Mouse (Mus musculus) liver, adult 2 months (tissue): ENCODE measurements around the gene Dmap1.

Source experiments
- CTCF ChIP-seq: fragments of 200-500 bp; IDR thresholded peaks from 2 replicates; pipeline ENCODE4 v1.5.1; 2011; ENCODE audit warnings: low read depth, low read length, control low read depth
- POLR2A ChIP-seq: fragments of 200-500 bp; IDR thresholded peaks from 2 replicates; pipeline ENCODE4 v1.6.1; 2011; ENCODE audit warnings: low read length, control low read depth; ENCODE audit not compliant: insufficient read depth; ENCODE audit errors: extremely low read depth

DNA sequence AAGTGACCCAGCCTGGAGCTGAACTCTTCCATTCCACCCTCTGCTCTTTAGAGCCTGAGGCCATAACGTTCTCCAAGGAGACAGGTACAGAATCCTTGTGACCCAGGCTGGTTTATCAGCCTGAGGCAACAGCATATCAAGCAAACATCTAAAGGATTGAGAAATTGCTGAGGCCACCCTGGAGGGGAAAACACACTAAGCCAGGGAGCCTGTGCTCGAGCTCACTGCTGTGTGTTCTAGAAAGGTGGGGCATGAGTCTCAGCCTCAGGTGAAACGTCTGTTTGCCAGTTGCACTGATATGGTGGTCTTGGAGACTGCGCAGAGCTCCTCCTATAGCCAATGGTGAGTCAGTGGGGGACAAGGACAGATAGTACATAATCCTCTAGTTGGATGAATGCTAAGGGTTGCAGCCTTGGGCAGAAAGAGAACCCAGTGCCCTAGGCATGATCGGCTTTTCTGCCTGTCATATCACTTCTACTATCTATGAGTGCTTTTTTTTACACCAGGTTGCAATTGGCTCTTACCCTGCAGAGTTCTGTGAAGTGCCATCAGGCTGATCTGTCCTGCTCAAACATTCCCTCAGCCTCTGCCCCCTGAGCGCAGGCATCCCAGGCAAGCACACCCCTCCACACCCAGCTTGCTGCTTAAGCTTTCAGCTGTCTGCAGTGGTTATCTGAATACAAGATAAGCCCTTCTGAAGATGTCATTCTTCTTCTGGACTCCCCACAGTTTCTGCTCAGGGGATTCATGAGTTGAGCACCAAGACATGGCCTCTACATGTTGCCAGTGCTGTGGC lies 31.4 kb upstream of the Dmap1 start:
- TF ChIP-seq CTCF, result no peak
- no peak for TF ChIP-seq POLR2A
